Mouse (Mus musculus): ENCODE results near the gene Ryr2. TPM values are rescaled to one million over a fixed set of nuclear protein-coding genes. Genes with fewer than 3 reads are reported as not detected.
A peak's percentile ranks its signal among the peaks of the same experiment; 100 is the strongest.

Ryr2 gene
- total RNA-seq, 4 experiments from 2014 or later, result 0.35 to 0.77 (median 0.58) TPM

GRCm38 (mm10) chr13:11777726-11778125 lies 329.0 kb downstream of the Ryr2 start:
- no peak for DNase-seq (ENCODE audit: low spot score in 2 of 2)

DNA sequence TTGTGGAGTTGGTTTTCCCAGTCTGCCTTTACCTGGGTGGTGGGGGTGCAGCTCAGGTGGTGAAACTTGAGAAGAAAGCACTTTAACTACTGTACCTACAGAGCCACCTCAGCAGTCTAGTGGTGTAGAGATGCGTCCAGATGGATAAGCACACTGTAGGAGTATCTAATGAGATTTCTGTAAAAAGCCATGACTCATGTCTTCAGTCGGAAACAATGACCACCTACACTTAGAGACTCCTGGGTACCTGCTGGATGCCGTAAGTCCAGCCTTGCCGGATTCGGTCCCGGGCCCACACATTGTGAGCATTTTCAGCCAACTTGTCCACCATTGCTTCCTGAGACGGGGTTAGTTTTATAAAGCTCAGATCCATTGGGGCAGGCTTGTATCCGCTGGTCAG lies 334.6 kb downstream of the Ryr2 start:
- no peak for DNase-seq (ENCODE audit: low spot score in 2 of 2)

DNA sequence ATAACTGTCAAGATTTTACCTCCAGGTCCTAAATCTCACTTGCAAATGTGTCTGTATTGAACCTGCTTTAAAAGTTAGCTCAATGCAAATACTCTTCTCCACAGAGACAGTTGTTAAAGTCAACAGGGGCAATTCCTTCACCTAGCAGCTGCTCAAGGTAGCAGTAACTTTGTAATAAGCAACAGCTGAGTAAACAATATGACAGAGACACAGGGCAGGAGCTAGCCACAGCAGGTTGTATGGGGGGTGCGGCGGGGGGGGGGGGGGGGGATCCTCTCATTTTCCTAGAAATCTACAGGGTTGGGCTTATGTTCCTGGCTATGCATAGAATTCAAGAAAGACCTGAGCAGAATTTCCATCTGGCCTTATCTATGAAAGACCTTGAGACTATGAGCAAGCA lies 339.8 kb downstream of the Ryr2 start:
- no peak for DNase-seq (ENCODE audit: low spot score in 2 of 2)

GRCm38 (mm10) chr13:11763925-11764324 lies 342.8 kb downstream of the Ryr2 start:
- no peak for DNase-seq (ENCODE audit: low spot score in 2 of 2)

DNA sequence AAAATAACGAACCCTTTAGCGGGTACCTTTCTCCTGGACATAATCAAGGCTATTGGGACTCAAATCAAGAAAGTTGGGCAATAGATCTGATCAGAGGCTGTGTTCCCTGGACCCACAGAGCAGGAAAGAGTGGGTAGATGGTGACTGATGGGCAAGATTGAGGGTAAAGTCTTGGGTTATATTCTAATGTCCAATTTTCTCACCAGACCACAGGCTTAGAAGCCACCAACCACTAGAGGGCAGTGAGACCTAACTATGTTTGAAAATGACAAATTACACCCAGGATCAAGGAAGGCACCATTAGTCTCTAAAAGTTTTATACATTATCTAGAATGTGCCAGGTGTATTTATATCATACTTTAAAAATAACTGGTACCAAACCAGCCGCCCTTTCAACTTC lies 343.6 kb downstream of the Ryr2 start:
- no peak for DNase-seq (ENCODE audit: low spot score in 2 of 2)

- no peak for DNase-seq (ENCODE audit: low spot score in 2 of 2)
Observed at GRCm38 (mm10) chr13:11757894-11758293, 348.9 kb downstream of the Ryr2 start.

DNA sequence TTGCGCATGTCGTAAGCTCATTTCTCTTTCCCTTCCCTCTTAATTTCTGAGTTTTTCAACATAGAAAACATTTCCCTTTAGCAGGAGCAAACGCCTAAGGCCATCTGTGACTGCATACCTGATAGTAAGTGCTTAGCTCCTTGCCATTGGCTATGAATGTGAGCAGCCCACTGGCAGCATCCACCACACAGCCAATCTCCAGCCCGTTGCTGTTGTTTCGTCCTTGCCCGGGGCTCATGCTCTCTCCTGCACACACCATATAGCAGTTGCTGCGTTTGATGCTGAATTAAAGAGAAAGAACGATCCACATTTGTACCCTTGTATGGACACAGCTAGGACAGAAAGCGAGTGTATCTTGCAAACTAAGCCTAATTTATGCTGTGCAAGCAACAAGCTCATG lies 361.3 kb downstream of the Ryr2 start:
- no peak for DNase-seq (ENCODE audit: low spot score in 2 of 2)

DNA sequence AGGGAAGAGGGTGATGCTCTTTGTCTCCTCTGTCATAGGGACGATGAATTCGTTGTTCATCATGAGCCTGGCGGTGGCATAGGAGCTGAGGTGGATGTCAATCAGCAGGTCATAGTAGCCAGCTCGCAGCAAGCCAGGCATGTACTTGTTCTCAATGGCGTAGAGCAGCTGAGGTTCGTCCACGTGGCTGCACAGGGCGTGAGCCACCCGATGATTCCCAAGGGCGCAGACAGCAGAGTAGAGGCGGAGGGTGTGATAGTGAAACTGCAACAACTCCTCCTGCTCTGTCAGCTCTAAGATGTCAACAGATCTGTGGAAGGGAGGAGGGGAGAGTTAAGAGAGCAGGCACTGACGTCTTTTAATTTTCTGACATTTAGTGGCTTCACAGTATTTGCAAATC lies 368.5 kb downstream of the Ryr2 start:
- no peak for DNase-seq (ENCODE audit: low spot score in 2 of 2)

- no peak for DNase-seq (ENCODE audit: low spot score in 2 of 2)
Observed at GRCm38 (mm10) chr13:11716216-11716615, 390.5 kb downstream of the Ryr2 start.

DNA sequence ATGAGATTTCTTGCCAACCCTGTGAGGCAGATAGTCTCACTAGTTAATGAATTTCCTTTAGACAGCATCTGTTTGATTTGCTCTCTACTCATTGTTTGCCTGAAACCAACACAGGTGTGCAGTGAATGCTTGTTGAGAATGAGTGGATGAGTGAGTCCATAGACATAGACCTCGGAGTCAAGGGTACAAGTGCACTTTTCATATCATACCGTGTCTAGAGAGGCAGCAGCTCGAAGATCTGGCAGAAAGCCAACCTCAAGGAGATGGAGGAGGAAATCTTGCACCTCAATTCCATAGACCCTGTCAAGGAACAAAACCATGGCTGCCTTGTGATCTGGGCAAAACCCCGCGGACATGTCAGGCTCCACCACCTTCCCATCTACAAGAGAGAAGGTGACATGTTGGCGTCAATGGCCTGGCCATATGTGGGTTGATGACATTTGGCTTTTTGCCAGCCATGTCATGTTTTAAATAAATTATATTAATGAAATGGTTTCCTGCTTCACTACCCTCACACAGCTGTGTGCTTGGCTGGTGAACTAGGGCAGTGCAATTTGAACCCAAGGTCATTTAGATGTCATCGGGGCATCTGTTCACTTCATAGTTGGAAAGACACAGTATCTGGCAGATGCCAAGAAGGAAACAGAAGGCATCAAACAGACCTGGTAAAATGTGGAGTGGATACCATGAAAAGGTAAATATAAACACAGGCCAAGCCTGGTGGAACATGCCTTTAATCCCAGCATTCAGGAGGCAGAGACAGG lies 396.9 kb downstream of the Ryr2 start:
- no peak for DNase-seq (ENCODE audit: low spot score in 2 of 2)

GRCm38 (mm10) chr13:11701721-11702120 lies 405.0 kb downstream of the Ryr2 start:
- DNase-seq (ENCODE audit: low spot score in 2 of 2), result no peak

GRCm38 (mm10) chr13:11696496-11696895 lies 410.2 kb downstream of the Ryr2 start:
- DNase-seq (ENCODE audit: low spot score in 2 of 2), result no peak

- no peak for DNase-seq (ENCODE audit: low spot score in 2 of 2)
Observed at GRCm38 (mm10) chr13:11681802-11682201, 424.9 kb downstream of the Ryr2 start.

GRCm38 (mm10) chr13:11662815-11663214 lies 443.9 kb downstream of the Ryr2 start:
- no peak for DNase-seq (ENCODE audit: low spot score in 2 of 2)

DNA sequence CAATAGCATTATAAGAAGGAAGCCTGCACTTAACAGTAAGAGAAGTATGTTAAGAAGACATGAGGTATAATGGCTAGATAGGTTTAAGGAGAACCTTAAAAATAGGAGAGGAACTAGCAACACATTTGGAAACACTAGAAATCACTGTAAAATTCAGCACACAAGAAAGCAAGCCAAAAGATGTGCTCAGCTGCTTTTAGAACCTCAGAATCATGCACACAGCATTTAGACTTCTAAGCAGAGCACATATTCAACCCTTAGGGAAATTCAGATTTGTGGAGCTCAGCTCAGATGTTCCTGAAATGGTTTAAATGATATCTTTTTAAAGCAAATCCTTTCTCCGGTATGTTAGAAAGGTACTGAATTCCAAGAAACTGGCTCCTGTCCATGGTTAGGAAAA lies 461.9 kb downstream of the Ryr2 start:
- DNase-seq (ENCODE audit: low spot score in 2 of 2), result no peak

DNA sequence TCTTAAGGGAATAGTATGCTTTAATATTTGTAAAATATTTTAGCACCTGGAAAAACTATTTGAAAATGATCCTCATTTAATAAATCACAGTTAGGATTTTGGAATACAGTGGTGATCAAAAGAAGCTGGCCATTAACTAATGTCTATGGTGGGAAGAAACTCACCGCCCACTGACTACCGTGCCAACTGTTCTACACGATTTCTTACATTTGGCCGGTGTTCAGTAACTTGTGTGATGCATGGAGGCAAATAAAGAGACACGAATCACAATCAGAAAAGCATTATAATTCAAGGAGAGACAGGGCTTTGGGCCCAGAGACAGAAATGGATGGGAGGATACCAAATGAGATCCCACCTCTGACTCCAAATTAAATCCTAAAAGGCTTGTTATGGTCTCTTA lies 470.4 kb downstream of the Ryr2 start:
- DNase-seq (ENCODE audit: low spot score in 2 of 2), result no peak

GRCm38 (mm10) chr13:11624513-11624912 lies 482.2 kb downstream of the Ryr2 start:
- DNase-seq (ENCODE audit: low spot score in 2 of 2), result no peak

DNA sequence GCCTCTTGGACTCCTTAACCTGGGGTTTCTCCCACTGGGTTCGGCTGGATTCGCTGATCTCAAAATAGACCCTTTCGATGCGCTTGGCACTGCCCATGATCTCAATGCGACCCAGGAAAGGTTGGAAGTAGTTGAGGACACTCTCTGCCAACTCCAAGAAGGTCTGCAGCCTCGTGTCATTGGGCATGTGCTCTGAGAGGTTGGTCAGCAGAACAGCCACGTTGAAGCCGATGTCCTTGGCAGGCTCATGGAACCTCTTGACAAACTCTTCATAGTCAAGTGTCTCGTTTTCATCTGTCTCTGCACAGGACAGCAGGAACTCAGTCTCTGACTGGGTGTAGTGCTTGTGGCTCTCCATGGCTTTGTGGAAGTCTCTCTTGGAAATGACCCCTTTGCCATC lies 511.3 kb downstream of the Ryr2 start:
- no peak for DNase-seq (ENCODE audit: low spot score in 2 of 2)

- no peak for DNase-seq (ENCODE audit: low spot score in 2 of 2)
Observed at GRCm38 (mm10) chr13:11585283-11585682, 521.5 kb downstream of the Ryr2 start.

- no peak for DNase-seq (ENCODE audit: low spot score in 2 of 2)
Observed at GRCm38 (mm10) chr13:11572552-11572951, 534.2 kb downstream of the Ryr2 start.

- no peak for DNase-seq (ENCODE audit: low spot score in 2 of 2)
Observed at GRCm38 (mm10) chr13:11567376-11567775, 539.4 kb downstream of the Ryr2 start.

DNA sequence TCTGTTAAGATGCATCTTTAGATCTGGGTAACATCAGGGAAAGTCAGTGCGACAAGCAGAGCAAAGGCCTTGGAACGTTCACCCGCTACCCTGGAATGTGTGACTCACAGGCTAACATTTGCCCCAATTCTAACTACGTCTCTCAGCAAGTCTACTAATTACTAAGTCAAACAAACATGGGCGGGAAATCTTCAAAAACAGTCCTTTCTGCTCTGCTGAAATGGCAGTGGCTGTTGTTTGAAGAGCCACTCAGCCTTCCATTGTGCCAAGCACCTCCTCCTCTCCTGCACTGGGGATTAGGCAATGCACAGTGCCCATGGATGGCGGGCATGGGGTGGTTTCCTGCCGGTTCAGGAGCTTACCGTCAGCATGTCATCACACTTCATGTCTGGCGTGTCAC lies 540.3 kb downstream of the Ryr2 start:
- DNase-seq (ENCODE audit: low spot score in 2 of 2), result no peak

- DNase-seq (ENCODE audit: low spot score in 2 of 2), result peak in 1 of 2 experiments; percentile 2
Observed at GRCm38 (mm10) chr13:11563224-11564024, 543.3 kb downstream of the Ryr2 start.
